Mouse (Mus musculus) heart, postnatal 4 days (tissue): ENCODE measurements around the gene Slc5a4b. TPM values are rescaled to one million over a fixed set of nuclear protein-coding genes. Genes with fewer than 3 reads are reported as not detected.

ENCODE experiments used
- microRNA-seq, 2 experiments: library from miRNA; unstranded; fragments of <30 nt; microRNA quantifications; one replicate each; pipeline ENCODE4 v1.2.0; 2021 to 2022
- total RNA-seq, 2 experiments: library from RNA; stranded (reverse); gene quantifications; 2 replicates each; pipeline ENCODE4 v1.2.3; 2021

Gene Slc5a4b
- total RNA-seq, 2 experiments from 2014 or later, result not detected

Small RNAs within 50 kb of the gene (microRNA-seq; reads per million reads assigned to microRNA genes)
- gene Mir6409, result 0 reads per million in 2 experiments

Other genes starting within 250 kb of the Slc5a4b start
- gene Derl3, start 217.5 kb downstream of the Slc5a4b start, total RNA-seq, result under 1 TPM in 1 of 2 experiments, not detected in 1; 0.21 TPM
- 10 to 100 TPM; 54.2 to 56.5 TPM for gene Smarcb1, start 189.3 kb downstream of the Slc5a4b start, total RNA-seq
- gene Chchd10, start 177.8 kb downstream of the Slc5a4b start, total RNA-seq, result 100 to 1,000 TPM; 882 to 898 TPM
- 10 to 100 TPM in 1 of 2 experiments, 1 to 10 TPM in 1; 10.0 to 12.7 TPM for gene Mmp11, start 174.5 kb downstream of the Slc5a4b start, total RNA-seq
- not detected for gene Gm867, start 170.3 kb downstream of the Slc5a4b start, total RNA-seq
- not detected for gene Vpreb3, start 167.9 kb downstream of the Slc5a4b start, total RNA-seq
- gene Gm5134, start 156.4 kb downstream of the Slc5a4b start, total RNA-seq, result not detected
- 10 to 100 TPM; 11.8 to 12.2 TPM for gene Zfp280b, start 78.3 kb downstream of the Slc5a4b start, total RNA-seq
- not detected for gene Slc5a4a, start 36.5 kb upstream of the Slc5a4b start, total RNA-seq
- gene Prmt2, start 126.9 kb upstream of the Slc5a4b start, total RNA-seq, result 10 to 100 TPM; 23.8 to 26.5 TPM
- gene S100b, start 142.9 kb upstream of the Slc5a4b start, total RNA-seq, result 1 to 10 TPM; 1.2 to 1.9 TPM
- 10 to 100 TPM; 28.4 to 31.6 TPM for gene Dip2a, start 234.3 kb upstream of the Slc5a4b start, total RNA-seq